Mouse (Mus musculus) neural tube, embryonic 12.5 days (tissue): Measurements from ENCODE around the gene Myo15b. TPM values are rescaled to one million over a fixed set of nuclear protein-coding genes. Genes with fewer than 3 reads are reported as not detected.

Experiments
- ATAC-seq: fragments of 200-750 bp; cut with Nextera tagmentation; 2 replicates; pipeline ENCODE4 v1.8.0; 2017; ENCODE audit warnings: low read depth, mild to moderate bottlenecking, moderate TSS enrichment, moderate library complexity; ENCODE audit not compliant: low FRiP score
- H3K27ac ChIP-seq: fragments of 300-500 bp; sonication (generic); 2 replicates; pipeline ENCODE4 v1.5.1; 2016
- H3K27me3 ChIP-seq: fragments of 300-500 bp; sonication (generic); replicated peaks from 2 replicates; pipeline ENCODE4 v1.6.1; 2016; ENCODE audit warnings: mild to moderate bottlenecking
- H3K36me3 ChIP-seq: fragments of 300-500 bp; sonication (generic); 2 replicates; pipeline ENCODE4 v1.6.1; 2016; ENCODE audit warnings: mild to moderate bottlenecking
- H3K4me1 ChIP-seq: fragments of 300-500 bp; sonication (generic); 2 replicates; pipeline ENCODE4 v1.6.1; 2016
- H3K4me2 ChIP-seq: fragments of 300-500 bp; sonication (generic); replicated peaks from 2 replicates; pipeline ENCODE4 v1.6.1; 2016; ENCODE audit warnings: mild to moderate bottlenecking
- H3K4me3 ChIP-seq: fragments of 300-500 bp; sonication (generic); 2 replicates; pipeline ENCODE4 v1.5.1; 2016
- H3K9ac ChIP-seq: fragments of 300-500 bp; sonication (generic); 2 replicates; pipeline ENCODE4 v1.6.1; 2016; ENCODE audit warnings: mild to moderate bottlenecking
- H3K9me3 ChIP-seq: fragments of 300-500 bp; sonication (generic); 2 replicates; pipeline ENCODE4 v1.6.1; 2016; ENCODE audit warnings: mild to moderate bottlenecking
- WGBS: fragments of 180-500 bp; shearing (Covaris S2); methylation state at CpG from one replicate; pipeline ENCODE4 v1.1.7; 2016; 5-methylcytosine and 5-hydroxymethylcytosine counted together
- polyA plus RNA-seq: library from polyadenylated mRNA; unstranded; fragments of >200 nt; fragmentation: Nextera tagmentation; extraction: Ambion mirVana; gene quantifications from 2 replicates; pipeline ENCODE4 v1.2.1, GENCODE M21; 2016

Gene Myo15b
- polyA plus RNA-seq, 1 experiment from 2014 or later, result 0.11 TPM

DNA sequence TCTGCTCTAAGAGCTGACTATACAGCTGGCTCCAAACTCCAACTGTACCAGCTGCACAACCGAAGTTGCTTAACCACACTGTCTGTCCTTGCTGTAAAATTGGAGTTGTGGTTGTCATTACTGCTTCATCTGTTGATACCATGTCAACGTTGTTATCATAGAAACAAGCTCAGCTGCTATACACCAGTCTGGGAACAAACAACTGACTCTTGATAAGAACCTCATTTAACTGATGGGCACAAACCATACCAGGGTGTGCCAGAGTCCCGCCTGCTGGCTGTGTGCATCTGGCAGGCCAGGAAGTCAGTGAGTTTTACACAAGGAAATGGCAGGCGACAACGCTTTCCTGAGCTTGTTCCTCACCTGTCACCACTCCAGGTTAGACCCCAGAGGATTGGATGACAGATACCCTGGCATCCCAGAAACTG lies 52.9 kb downstream of the Myo15b start:
- no peak overlapping the region for H3K4me3 ChIP-seq
- ATAC-seq, result no peak
- WGBS, result 96% methylated on average over 5 of the region's 5 CpGs

DNA sequence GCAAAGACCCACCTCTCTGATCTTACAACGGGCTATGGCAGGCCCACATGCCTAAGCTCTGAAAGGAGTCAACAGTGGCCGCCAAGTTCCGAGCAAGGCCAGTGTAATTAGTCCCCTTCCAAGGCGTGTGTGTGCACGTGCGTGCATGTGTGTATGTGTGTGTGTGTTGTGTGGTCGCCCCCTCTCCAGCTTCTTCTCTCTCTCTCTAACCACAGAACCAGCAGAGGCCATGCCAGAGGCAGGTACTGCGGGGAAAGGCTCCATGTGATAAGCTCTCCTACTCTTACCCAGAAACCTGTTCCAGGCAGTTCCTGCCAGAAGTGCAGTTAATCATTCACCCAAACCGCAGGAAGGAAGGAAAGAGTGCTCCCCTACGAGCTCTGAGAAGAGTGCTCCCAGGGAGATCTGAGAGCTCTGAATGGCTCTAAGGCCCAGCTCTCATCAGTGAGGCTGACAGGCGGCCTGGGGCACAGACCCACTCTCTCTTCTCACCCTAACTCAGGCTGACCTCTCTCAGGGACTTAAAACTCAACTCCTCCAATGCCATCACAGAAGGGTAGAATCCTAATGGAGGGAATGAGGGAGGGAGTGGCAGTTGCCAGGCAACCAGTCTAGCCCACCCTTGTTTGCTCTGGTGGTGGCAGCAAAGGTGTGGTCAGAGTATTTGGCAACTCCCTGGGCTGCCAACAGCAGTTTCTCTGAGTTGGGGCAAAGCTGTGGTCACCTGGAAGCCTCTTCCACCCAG lies 53.6 kb downstream of the Myo15b start, which contains the start of gene Smim6:
Gene Smim6, plus strand, starts transcription at position 386 of the 745 bp plus-strand sequence.
- no peak within 1 kb of the TSS for H3K9ac ChIP-seq
- H3K4me3 ChIP-seq, result no peak within 1 kb of the TSS
- H3K4me2 ChIP-seq, result no peak within 1 kb of the TSS
- H3K27me3 ChIP-seq, result no peaks in the 10 kb centered on the region
- 77% methylated on average over 11 of the region's 11 CpGs for WGBS
- peaks cover 56% of the 10 kb centered on the region for H3K36me3 ChIP-seq
- no peaks in the 10 kb centered on the region for H3K4me1 ChIP-seq
- no peak within 1 kb of the TSS for H3K27ac ChIP-seq
- no peaks in the 10 kb centered on the region for H3K9me3 ChIP-seq
- ATAC-seq, result no peak

More for the DNA sequence above, 52.9 kb downstream of the Myo15b start:
- H3K27me3 ChIP-seq, result no peaks in the 10 kb centered on the region
- no peak overlapping the region for H3K27ac ChIP-seq
- peaks cover 50% of the 10 kb centered on the region for H3K36me3 ChIP-seq
- no peak overlapping the region for H3K4me2 ChIP-seq
- no peaks in the 10 kb centered on the region for H3K4me1 ChIP-seq
- H3K9ac ChIP-seq, result no peak overlapping the region
- H3K9me3 ChIP-seq, result no peaks in the 10 kb centered on the region

DNA sequence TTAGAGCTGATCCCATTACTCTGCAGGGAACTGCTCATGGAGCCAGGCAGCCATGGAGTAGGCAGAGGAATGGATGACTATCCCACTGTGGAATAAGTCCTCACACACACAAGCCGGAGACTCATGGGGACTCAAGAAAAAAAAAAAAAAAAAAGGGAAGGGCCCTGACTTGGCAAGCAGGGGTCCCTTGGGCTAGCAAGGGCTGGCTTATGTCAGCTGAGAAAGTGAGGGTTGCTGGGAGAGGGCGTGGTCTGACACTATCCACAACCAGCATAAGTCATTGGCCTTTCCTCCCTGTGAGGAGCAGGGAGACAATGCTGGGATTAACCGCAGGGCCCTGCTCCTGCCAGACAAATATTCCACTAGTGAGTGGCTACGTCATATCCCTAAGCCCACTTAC lies 58.4 kb downstream of the Myo15b start:
- Histone ChIP-seq H3K4me3 (no peak overlapping the region), H3K9ac (no peak overlapping the region), H3K4me1 (no peaks in the 10 kb centered on the region), H3K27me3 (no peaks in the 10 kb centered on the region), H3K27ac (no peak overlapping the region), H3K9me3 (no peaks in the 10 kb centered on the region), H3K4me2 (no peak overlapping the region), H3K36me3 (peaks cover 46% of the 10 kb centered on the region)
- WGBS, result 90% methylated on average over 4 of the region's 4 CpGs
- no peak for ATAC-seq

DNA sequence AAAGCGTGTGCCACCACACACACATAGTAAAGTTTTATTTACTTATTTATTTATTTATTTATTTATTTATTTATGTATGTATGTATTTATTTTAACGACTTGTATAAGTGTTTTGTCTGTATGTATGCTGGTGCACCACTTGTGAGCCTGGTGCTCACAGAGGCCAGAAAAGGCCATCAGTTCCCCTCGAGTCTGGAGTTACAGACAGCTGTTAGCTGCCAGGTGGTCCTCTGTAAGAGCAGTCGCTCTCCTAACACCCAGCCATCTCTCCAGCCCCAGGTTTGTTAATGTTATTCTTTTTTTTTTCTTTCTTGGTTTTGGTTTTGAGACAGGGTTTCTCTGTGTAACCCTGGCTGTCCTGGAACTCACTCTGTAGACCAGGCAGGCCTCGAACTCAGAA lies 60.4 kb downstream of the Myo15b start:
- ATAC-seq, result no peak
- no peak overlapping the region for H3K27ac ChIP-seq
- H3K4me1 ChIP-seq, result no peaks in the 10 kb centered on the region
- no peak overlapping the region for H3K4me2 ChIP-seq
- H3K9ac ChIP-seq, result no peak overlapping the region
- no peaks in the 10 kb centered on the region for H3K9me3 ChIP-seq
- H3K4me3 ChIP-seq, result no peak overlapping the region
- H3K36me3 ChIP-seq, result peaks cover 38% of the 10 kb centered on the region
- no peaks in the 10 kb centered on the region for H3K27me3 ChIP-seq
- 88% methylated on average over 5 of the region's 5 CpGs for WGBS

DNA sequence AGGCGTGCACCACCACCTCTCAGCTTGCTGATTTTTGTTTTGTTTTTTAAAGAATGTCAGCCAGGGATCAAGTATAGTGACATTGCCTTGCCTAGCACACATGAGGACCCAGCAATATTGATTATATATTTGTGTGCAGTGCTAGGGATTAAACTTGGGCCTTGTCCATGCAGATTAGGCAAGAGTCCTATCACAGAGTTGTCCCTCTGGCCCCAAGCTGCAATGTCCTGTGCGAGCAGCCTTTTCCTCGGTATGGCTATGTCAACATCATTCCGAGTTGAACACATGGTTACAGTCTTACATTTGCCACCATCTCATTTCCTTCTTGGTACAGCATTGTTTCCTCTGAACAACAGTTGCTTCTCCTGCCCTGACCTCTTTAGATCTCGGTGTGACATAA lies 60.9 kb downstream of the Myo15b start:
- H3K36me3 ChIP-seq, result peaks cover 34% of the 10 kb centered on the region
- ATAC-seq, result no peak

DNA sequence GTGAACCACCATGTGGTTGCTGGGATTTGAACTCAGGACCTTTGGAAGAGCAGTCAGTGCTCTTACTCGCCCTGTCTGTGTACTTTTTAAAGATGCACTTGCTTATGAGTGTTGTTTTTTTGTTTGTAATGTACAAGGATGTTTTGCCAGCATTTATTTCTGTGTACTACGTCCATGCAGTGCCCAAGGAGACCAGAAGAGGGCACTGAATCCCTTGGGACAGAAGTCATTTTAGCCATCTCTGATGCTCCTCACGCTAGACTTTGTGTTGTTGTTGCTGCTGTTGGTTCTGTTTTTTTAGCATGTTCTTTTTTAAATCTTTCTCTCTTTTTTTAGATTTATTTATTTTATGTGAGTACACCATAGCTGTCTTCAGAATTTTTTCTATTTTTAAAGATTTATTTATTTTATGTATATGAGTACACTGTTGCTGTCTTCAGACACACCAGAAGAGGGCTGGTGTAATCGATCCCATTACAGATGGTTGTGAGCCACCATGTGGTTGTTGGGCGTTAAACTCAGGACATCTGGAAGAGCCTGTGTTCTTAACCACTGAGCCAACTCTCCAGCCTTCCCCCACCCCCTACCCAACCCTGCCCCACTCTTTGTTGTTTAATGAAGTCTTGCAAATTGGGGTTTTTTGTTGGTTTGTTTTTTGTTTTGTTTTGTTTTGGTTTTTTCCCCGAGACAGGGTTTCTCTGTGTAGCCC lies 62.1 kb downstream of the Myo15b start:
- Histone ChIP-seq H3K36me3 (peaks cover 27% of the 10 kb centered on the region), H3K4me3 (no peak overlapping the region), H3K4me1 (no peaks in the 10 kb centered on the region), H3K9ac (no peak overlapping the region), H3K27ac (no peak overlapping the region), H3K27me3 (no peaks in the 10 kb centered on the region), H3K4me2 (no peak overlapping the region), H3K9me3 (no peaks in the 10 kb centered on the region)
- ATAC-seq, result no peak
- WGBS, result 45% methylated on average over 6 of the region's 6 CpGs

More for the DNA sequence above, 60.9 kb downstream of the Myo15b start:
- H3K4me3 ChIP-seq, result no peak overlapping the region
- no peak overlapping the region for H3K4me2 ChIP-seq
- no peaks in the 10 kb centered on the region for H3K9me3 ChIP-seq
- 91% methylated on average over 5 of the region's 5 CpGs for WGBS
- H3K27ac ChIP-seq, result no peak overlapping the region
- no peaks in the 10 kb centered on the region for H3K27me3 ChIP-seq
- H3K9ac ChIP-seq, result no peak overlapping the region
- H3K4me1 ChIP-seq, result no peaks in the 10 kb centered on the region

DNA sequence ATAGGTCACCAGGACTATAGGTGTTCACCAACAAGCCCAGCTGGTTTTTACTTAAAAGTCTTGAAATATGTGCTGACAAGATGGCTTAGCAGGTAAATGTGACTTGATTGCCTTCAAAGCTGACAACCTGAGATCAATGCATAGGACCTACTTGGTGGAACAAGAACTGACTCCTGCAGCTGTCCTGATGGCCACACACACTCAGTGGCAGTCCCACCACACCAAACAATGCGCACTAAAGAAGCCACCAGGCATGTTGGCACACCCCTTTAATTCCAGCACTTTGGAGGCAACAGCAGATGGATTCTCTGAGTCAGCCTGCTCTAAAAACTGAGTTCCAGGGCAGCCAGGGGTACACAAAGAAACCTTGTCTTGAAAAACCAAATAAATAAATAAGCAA lies 63.8 kb downstream of the Myo15b start:
- H3K27me3 ChIP-seq, result no peaks in the 10 kb centered on the region
- H3K36me3 ChIP-seq, result peaks cover 21% of the 10 kb centered on the region
- H3K4me3 ChIP-seq, result no peak overlapping the region
- H3K4me2 ChIP-seq, result no peak overlapping the region
- WGBS, result 94% methylated on average over 1 of the region's 1 CpGs
- H3K9ac ChIP-seq, result no peak overlapping the region
- no peaks in the 10 kb centered on the region for H3K9me3 ChIP-seq
- H3K4me1 ChIP-seq, result no peaks in the 10 kb centered on the region
- no peak for ATAC-seq
- H3K27ac ChIP-seq, result no peak overlapping the region

DNA sequence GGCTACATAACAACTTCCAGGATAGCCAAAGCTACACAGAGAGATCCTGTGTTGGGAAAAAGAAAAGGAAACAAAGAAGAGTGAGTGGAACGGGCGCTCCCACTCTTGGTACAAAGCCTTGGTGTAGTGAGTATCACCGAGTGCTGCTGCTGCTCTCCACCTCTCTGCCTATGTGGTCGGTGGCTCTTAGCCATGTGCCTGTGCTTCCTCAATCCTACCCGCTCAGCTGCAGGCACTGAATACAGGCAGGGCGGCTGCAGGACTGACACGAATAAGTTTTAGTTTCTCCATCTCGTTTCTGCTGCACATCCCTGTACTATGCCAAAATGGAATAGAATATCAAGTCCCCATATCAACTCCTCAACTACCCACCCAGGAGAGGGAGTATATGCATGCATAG lies 70.8 kb downstream of the Myo15b start:
- peaks cover 28% of the 10 kb centered on the region for H3K36me3 ChIP-seq
- no peak for ATAC-seq
- 0 out of 2 replicates have a peak overlapping the region, but pooled peaks have one; percentile 4 for H3K4me3 ChIP-seq
- H3K4me2 ChIP-seq, result no peak overlapping the region
- H3K4me1 ChIP-seq, result peaks cover 9% of the 10 kb centered on the region
- H3K9me3 ChIP-seq, result no peaks in the 10 kb centered on the region
- H3K27me3 ChIP-seq, result no peaks in the 10 kb centered on the region
- no peak overlapping the region for H3K9ac ChIP-seq
- WGBS, result 95% methylated on average over 8 of the region's 8 CpGs
- no peak overlapping the region for H3K27ac ChIP-seq

DNA sequence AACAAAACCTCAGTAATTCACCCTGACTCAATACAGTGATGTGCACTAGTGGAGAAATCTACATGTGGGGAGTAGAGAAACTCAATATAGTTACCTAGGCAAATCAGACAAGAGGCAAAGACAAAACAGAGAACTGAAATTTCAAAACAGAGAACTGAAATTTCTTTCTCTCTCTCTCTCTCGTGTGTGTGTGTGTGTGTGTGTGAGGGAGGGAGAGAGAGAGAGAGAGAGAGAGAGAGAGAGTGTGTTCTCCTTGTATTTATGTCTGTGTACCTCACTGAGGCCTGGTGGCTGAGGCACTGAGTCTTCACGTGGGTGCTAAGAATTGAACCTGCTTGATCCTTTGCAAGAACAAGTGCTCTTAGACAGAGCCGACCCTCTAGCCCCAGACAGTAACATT lies 71.6 kb downstream of the Myo15b start:
- H3K4me3 ChIP-seq, result no peak overlapping the region
- peaks cover 28% of the 10 kb centered on the region for H3K36me3 ChIP-seq
- peaks cover 17% of the 10 kb centered on the region for H3K4me1 ChIP-seq
- no peaks in the 10 kb centered on the region for H3K9me3 ChIP-seq
- 84% methylated on average over 3 of the region's 3 CpGs for WGBS
- H3K4me2 ChIP-seq, result no peak overlapping the region
- no peak overlapping the region for H3K27ac ChIP-seq
- no peaks in the 10 kb centered on the region for H3K27me3 ChIP-seq
- no peak for ATAC-seq
- H3K9ac ChIP-seq, result no peak overlapping the region

DNA sequence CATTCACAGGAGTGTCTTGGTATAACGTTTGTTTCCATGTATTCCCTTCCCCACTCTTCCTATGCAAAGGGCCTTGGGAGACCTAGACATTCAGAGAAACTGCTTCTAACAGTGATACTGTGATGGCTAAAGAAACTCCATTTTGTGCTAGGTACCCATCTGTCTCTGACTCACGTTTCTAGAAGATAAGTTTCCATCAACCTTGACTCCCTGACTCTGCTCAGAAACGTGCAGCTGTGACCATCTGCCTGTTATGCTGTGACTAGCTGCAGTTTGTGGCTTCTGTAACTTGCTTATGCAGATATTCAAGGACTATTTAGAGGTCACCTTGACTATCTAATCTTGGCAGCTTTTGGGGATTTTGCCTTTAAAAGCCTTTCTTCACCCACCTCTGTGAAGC lies 73.0 kb downstream of the Myo15b start:
- Histone ChIP-seq H3K27me3 (no peaks in the 10 kb centered on the region), H3K4me2 (no peak overlapping the region), H3K9ac (no peak overlapping the region), H3K9me3 (no peaks in the 10 kb centered on the region), H3K27ac (no peak overlapping the region), H3K4me1 (peaks cover 19% of the 10 kb centered on the region), H3K36me3 (peaks cover 25% of the 10 kb centered on the region), H3K4me3 (no peak overlapping the region)
- no peak for ATAC-seq
- 72% methylated on average over 3 of the region's 3 CpGs for WGBS

DNA sequence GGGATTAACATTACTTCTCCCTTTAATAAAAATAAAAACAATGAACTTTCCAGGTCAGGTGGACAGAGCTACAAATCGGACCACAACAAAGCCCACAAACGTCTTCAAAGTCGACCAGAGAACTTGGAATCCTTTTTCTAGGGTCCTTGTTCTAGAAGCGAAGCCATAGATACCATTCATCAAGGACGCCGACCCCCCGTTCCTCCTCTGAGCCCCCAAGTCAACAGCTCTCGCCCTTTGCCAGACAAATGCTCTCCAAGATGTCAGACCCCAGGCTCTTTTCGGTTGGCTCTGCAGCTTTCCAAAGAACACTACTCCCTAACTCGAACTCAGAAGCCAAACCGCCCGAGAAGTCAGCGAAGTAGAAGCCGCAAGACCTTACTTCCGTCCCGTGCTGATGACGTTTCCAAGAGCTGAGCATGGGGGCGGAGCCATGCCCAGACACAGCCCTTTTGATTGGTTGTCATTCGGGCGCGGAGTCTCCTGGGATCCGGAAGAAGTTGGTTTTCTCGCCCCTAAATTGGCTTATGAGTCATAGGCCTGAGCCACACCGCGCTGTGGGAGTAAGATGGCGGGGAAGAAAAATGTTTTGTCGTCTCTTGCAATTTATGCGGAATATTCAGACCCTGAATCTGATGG lies 75.0 kb downstream of the Myo15b start, which contains the start of the genes Sap30bp and Recql5:
Gene Sap30bp, plus strand, starts transcription at position 175 of the 639 bp plus-strand sequence.
Gene Recql5, minus strand, starts transcription at position 370 of the 639 bp plus-strand sequence.
- H3K27ac ChIP-seq, result no peak within 1 kb of the TSS
- peaks cover 27% of the 10 kb centered on the region for H3K36me3 ChIP-seq
- peaks cover 19% of the 10 kb centered on the region for H3K4me1 ChIP-seq
- WGBS, result under 1% methylated on average over 28 of the region's 28 CpGs
- no peaks in the 10 kb centered on the region for H3K9me3 ChIP-seq
- H3K27me3 ChIP-seq, result no peaks in the 10 kb centered on the region
- peak within 1 kb of the TSS; percentile 90 for H3K4me2 ChIP-seq
- peak within 1 kb of the TSS; percentile 86 for H3K9ac ChIP-seq
- H3K4me3 ChIP-seq, result peak within 1 kb of the TSS; percentile 80
- peak; percentile 92 for ATAC-seq

DNA sequence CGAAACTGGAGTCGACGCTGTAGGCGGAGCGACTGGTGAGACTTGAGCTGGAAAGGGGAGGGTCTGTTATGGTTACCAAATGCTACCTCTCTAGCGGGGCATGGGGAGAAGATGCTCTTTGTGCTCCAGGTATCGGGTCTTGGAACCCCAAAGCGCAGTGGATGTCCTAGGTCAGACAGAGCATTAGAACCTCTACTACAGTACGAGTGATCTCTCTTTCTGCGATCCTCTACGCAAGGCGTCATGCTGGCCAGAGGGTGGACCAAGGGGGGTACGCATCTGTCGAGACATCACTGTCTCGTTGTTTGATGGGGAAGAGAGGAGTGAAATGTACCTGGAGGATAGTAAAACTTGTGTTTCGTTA lies 75.5 kb downstream of the Myo15b start:
- no peak for ATAC-seq
- peak overlapping the region; percentile 83 for H3K4me2 ChIP-seq
- H3K4me1 ChIP-seq, result peaks cover 19% of the 10 kb centered on the region
- WGBS, result under 1% methylated on average over 16 of the region's 16 CpGs
- no peaks in the 10 kb centered on the region for H3K9me3 ChIP-seq
- peaks cover 27% of the 10 kb centered on the region for H3K36me3 ChIP-seq
- H3K27ac ChIP-seq, result no peak overlapping the region
- H3K27me3 ChIP-seq, result no peaks in the 10 kb centered on the region
- H3K9ac ChIP-seq, result peak overlapping the region; percentile 86
- peak overlapping the region; percentile 80 for H3K4me3 ChIP-seq
